In genomic region chr11:26962928-26963667, GRCm38 (mm10) we compare ENCODE assay signal across 9 mouse cellular contexts.
A peak's percentile ranks its signal among the peaks of the same experiment; 100 is the strongest.
DNase-seq lines count a peak whose midpoint lies in the region; ATAC-seq and TF ChIP-seq lines count a peak whose summit lies in the region.
"Had no signal": no experiment of that assay in that cellular context is flagged by ENCODE, and none has a peak within 500 bp of the region (broad histone marks: within the 10 kb centered on the region; RNA-seq: fewer than 3 reads in every experiment).

No protein-coding gene starts in this region.

- no peak for ATAC-seq in midbrain, embryonic 16.5 days
- no peak for ATAC-seq in lung, postnatal 0 days

- no peaks in the 10 kb centered on the region for H3K27me3 ChIP-seq in midbrain, embryonic 10.5 days (ENCODE audit: low read depth, poor library complexity, severe bottlenecking)
- no peaks in the 10 kb centered on the region for H3K27me3 ChIP-seq in midbrain, embryonic 16.5 days (ENCODE audit: control insufficient read depth, insufficient read depth, low read depth, low read length)
- peaks cover 33% of the 10 kb centered on the region for H3K27me3 ChIP-seq in forebrain, embryonic 10.5 days (ENCODE audit: poor library complexity, severe bottlenecking)
- H3K27me3 ChIP-seq in lung, postnatal 0 days (replicated peaks; ENCODE audit: insufficient read depth, low read length), result no peaks in the 10 kb centered on the region

- H3K9ac ChIP-seq in midbrain, embryonic 16.5 days (ENCODE audit: low read depth, low read length), result no peak overlapping the region
- no peak overlapping the region for H3K9ac ChIP-seq in lung, postnatal 0 days (replicated peaks; ENCODE audit: low read depth)

- H3K4me2 ChIP-seq in midbrain, embryonic 16.5 days (ENCODE audit: low read length), result no peak overlapping the region
- H3K4me2 ChIP-seq in lung, postnatal 0 days (replicated peaks; ENCODE audit: low read depth, low read length), result no peak overlapping the region

- H3K4me3 ChIP-seq in midbrain, embryonic 10.5 days, result no peak overlapping the region
- no peak overlapping the region for H3K4me3 ChIP-seq in midbrain, embryonic 16.5 days (ENCODE audit: low read depth, low read length)
- H3K4me3 ChIP-seq in forebrain, embryonic 10.5 days, result no peak overlapping the region
- H3K4me3 ChIP-seq in lung, postnatal 0 days (ENCODE audit: low read depth, low read length), result no peak overlapping the region
- H3K4me3 ChIP-seq: heart, adult 2 months had no signal

- WGBS in midbrain, embryonic 10.5 days, result 65% methylated on average over 8 of the region's 8 CpGs
- 40% methylated on average over 8 of the region's 8 CpGs for WGBS in midbrain, embryonic 16.5 days
- 62% methylated on average over 8 of the region's 8 CpGs for WGBS in forebrain, embryonic 10.5 days
- 29% methylated on average over 8 of the region's 8 CpGs for WGBS in lung, postnatal 0 days

- H3K4me1 ChIP-seq in midbrain, embryonic 10.5 days, result peaks cover 25% of the 10 kb centered on the region
- H3K4me1 ChIP-seq in midbrain, embryonic 16.5 days (ENCODE audit: control insufficient read depth, insufficient read depth, low read length), result peaks cover 7% of the 10 kb centered on the region; the same call in 1 of the 2 replicates
- peaks cover 32% of the 10 kb centered on the region for H3K4me1 ChIP-seq in forebrain, embryonic 10.5 days
- H3K4me1 ChIP-seq in lung, postnatal 0 days (ENCODE audit: insufficient read depth, low read depth, low read length), result no peaks in the 10 kb centered on the region

- no peaks in the 10 kb centered on the region for H3K9me3 ChIP-seq in midbrain, embryonic 10.5 days (replicated peaks)
- H3K9me3 ChIP-seq in midbrain, embryonic 16.5 days (replicated peaks; ENCODE audit: control insufficient read depth, low read length, poor library complexity, severe bottlenecking), result no peaks in the 10 kb centered on the region
- H3K9me3 ChIP-seq in forebrain, embryonic 10.5 days, result no peaks in the 10 kb centered on the region; the same call in 1 of the 2 replicates
- H3K9me3 ChIP-seq in lung, postnatal 0 days (ENCODE audit: low read length), result no peaks in the 10 kb centered on the region

- TF ChIP-seq EP300 in lung, postnatal 0 days (IDR thresholded peaks at IDR 0.05), result no peak

- H3K36me3 ChIP-seq in midbrain, embryonic 10.5 days, result no peaks in the 10 kb centered on the region
- no peaks in the 10 kb centered on the region for H3K36me3 ChIP-seq in midbrain, embryonic 16.5 days (ENCODE audit: control insufficient read depth, insufficient read depth, low read length)
- H3K36me3 ChIP-seq in forebrain, embryonic 10.5 days (replicated peaks), result no peaks in the 10 kb centered on the region
- H3K36me3 ChIP-seq in lung, postnatal 0 days (ENCODE audit: insufficient read depth, low read length), result no peaks in the 10 kb centered on the region

- peak overlapping the region; percentile 70 for H3K27ac ChIP-seq in midbrain, embryonic 10.5 days (replicated peaks)
- H3K27ac ChIP-seq in midbrain, embryonic 16.5 days (ENCODE audit: low read length), result no peak overlapping the region; the same call in 1 of the 2 replicates
- peak overlapping the region; percentile 77; the same call in 1 of the 2 replicates for H3K27ac ChIP-seq in forebrain, embryonic 10.5 days
- H3K27ac ChIP-seq in lung, postnatal 0 days (ENCODE audit: low read length), result no peak overlapping the region
- H3K27ac ChIP-seq: heart, adult 2 months had no signal

- no peak for TF ChIP-seq CTCF in lung, postnatal 0 days (IDR thresholded peaks at IDR 0.05)

- peak; percentile 7 to 39 for DNase-seq in adrenal gland, adult (ENCODE audit: inconsistent age in 2 of 2, low spot score in 1 of 2)
- DNase-seq in adrenal gland, adult 18-20 months (ENCODE audit: low spot score in 2 of 2), result no peak
- DNase-seq in midbrain, embryonic 10.5 days (ENCODE audit: low spot score), result no peak
- DNase-seq in forebrain, embryonic 10.5 days (ENCODE audit: extremely low spot score, low spot score), result no peak
- DNase-seq in lung, postnatal 0 days (ENCODE audit: low spot score), result peak; percentile 27
- DNase-seq in layer of hippocampus, postnatal 36 days, result no peak
- no peak for DNase-seq in layer of hippocampus, adult 11-12 months (ENCODE audit: low spot score)

Comparison
In these comparisons a context has a peak if more than half of its experiments do, and no peak if none do; other contexts are left out.
1. DNase-seq: peak in adrenal gland, adult (2 of 2) and lung, postnatal 0 days (single experiment); none in adrenal gland, adult 18-20 months (0 of 2), midbrain, embryonic 10.5 days (single experiment), forebrain, embryonic 10.5 days (single experiment), layer of hippocampus, postnatal 36 days (0 of 2) and layer of hippocampus, adult 11-12 months (single experiment).
2. H3K27ac ChIP-seq: peak in midbrain, embryonic 10.5 days (single experiment) and forebrain, embryonic 10.5 days (single experiment); none in midbrain, embryonic 16.5 days (single experiment) and lung, postnatal 0 days (single experiment).